Mouse (Mus musculus): ENCODE measurements around the gene Car12.

DNA sequence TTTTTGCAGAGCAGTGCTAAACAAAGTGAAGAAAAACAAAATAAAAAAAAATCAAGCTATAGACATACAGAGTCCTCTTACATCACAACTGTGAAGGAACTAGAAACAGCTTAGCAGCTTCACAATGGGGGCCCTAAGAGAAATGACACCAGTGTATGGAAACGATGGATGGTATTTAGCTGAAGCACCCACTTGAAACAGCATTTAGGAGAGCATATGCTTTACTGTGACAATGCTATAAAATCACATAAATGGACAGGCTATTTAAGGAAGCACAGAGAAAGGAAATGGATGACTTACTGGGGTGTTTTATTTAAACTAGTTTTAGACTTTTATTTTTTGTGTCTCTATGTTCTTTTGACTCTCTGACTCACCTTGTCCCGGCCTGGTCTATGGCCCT, 25.8 kb upstream of the Car12 start:
- TF ChIP-seq CTCF (IDR thresholded peaks at IDR 0.05; ENCODE audit: extremely low read depth, insufficient read depth, insufficient read length, insufficient replicate concordance) (no peak), POLR2A (IDR thresholded peaks at IDR 0.05; ENCODE audit: low read depth, low read length) (no peak)
